Mouse (Mus musculus) bone marrow macrophage, adult 2 months (primary cell): ENCODE measurements around the gene Trappc6b.

Source experiments
- CTCF ChIP-seq: IDR thresholded peaks from 2 replicates; pipeline ENCODE4 v1.5.1; 2012; ENCODE audit warnings: low read depth, mild to moderate bottlenecking, low read length, moderate library complexity
- POLR2A ChIP-seq: IDR thresholded peaks from 2 replicates; pipeline ENCODE4 v1.6.1; 2012; ENCODE audit warnings: mild to moderate bottlenecking, low read depth, low read length, borderline replicate concordance

DNA sequence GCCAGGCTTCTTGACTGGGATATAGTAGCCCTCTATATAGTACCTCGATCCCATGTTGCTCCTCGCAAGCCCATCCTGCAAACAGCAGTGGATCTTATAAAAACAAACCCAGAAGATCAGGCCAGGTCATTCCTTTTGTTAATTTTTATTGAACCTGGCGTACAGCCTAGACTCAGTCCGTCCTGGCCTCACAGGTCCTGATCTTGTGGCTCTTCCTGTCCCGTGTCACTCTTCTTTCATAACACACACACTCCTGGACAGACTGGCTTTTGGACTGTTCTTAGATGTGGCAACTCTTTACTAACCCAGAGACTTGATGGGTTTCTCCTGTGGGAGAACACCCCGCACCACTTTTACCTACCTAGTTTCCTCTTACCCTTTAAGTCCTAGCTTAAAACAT lies 44.6 kb upstream of the Trappc6b start:
- TF ChIP-seq CTCF (no peak), POLR2A (no peak)
